Mouse (Mus musculus): ENCODE data around the gene Vsig10. TPM values are rescaled to one million over a fixed set of nuclear protein-coding genes. Genes with fewer than 3 reads are reported as not detected.
"Not testable (repeated sequence)": the region's sequence is repeated elsewhere in the genome, so short reads cannot be mapped to it uniquely, and the experiment has no call there.

Gene Vsig10
- polyA plus RNA-seq, 1 experiment from 2014 or later, result 1.4 TPM

DNA sequence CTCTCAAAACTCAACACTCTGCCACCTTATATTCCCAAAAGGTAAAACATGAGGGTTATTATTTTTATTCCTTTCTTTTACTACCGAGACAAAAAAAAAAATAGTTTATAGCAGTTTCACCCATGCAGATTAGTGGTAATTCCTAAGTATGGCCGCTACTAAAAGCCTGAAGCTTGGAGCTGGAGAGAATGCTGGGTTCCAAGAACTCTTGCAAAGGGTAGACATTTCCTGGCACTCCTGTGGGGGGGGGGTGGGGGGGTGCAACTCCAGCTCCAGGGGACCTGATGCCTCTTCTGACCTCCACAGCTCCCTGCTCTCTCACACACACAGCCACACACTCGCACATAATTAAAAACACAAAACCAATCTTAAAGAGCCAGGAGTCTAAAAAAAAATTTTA, 32.6 kb upstream of the Vsig10 start:
- 49% methylated on average over 3 of the region's 3 CpGs for WGBS
- ATAC-seq (replicated peaks), result no peak

GRCm38 (mm10) chr5:117286831-117287822, 31.8 kb upstream of the Vsig10 start, which contains the start of gene Pebp1:
Gene Pebp1 (minus strand): TSS chr5:117287625.
- Histone ChIP-seq H3K27ac (replicated peaks) (peak within 1 kb of the TSS; percentile 75), H3K4me3 (peak within 1 kb of the TSS; percentile 77), H3K4me1 (peaks cover 36% of the 10 kb centered on the region), H3K4me2 (replicated peaks) (peak within 1 kb of the TSS; percentile 58), H3K9ac (replicated peaks) (peak within 1 kb of the TSS; percentile 80), H3K36me3 (peaks cover 7% of the 10 kb centered on the region), H3K27me3 (no peaks in the 10 kb centered on the region), H3K9me3 (no peaks in the 10 kb centered on the region)
- peak; percentile 94 for ATAC-seq (replicated peaks)
- WGBS, result under 1% methylated on average over 77 of the region's 77 CpGs

More for the DNA sequence above, 32.6 kb upstream of the Vsig10 start:
- peak overlapping the region; percentile 80 for H3K9ac ChIP-seq (replicated peaks)
- peaks cover 15% of the 10 kb centered on the region for H3K36me3 ChIP-seq
- H3K4me1 ChIP-seq, result peaks cover 36% of the 10 kb centered on the region
- peak overlapping the region; percentile 58 for H3K4me2 ChIP-seq (replicated peaks)
- H3K27me3 ChIP-seq, result no peaks in the 10 kb centered on the region
- no peak overlapping the region for H3K27ac ChIP-seq (replicated peaks)
- H3K4me3 ChIP-seq, result peak overlapping the region; percentile 77
- no peaks in the 10 kb centered on the region for H3K9me3 ChIP-seq

DNA sequence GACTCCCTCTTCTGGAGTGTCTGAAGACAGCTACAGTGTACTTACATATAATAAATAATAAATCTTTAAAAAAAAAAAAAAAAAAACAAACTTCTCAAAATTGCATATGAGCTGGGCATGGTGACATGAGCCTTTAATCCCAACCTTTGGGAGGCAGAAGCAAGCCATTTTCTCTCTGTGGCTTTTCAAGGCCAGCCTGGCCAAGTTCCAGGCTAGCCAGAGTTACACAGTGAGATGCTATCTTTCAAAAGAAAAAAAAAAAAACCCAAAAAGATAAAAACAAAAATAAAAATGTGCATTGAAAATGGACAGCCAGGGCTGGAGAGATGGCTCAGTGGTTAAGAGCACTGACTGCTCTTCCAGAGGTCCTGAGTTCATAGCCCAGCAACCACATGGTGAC, 29.2 kb upstream of the Vsig10 start:
- H3K4me2 ChIP-seq (replicated peaks), result no peak overlapping the region
- no peak for ATAC-seq (replicated peaks)
- peaks cover 28% of the 10 kb centered on the region for H3K4me1 ChIP-seq
- no peaks in the 10 kb centered on the region for H3K36me3 ChIP-seq
- H3K4me3 ChIP-seq, result no peak overlapping the region
- no peak overlapping the region for H3K9ac ChIP-seq (replicated peaks)
- no peaks in the 10 kb centered on the region for H3K27me3 ChIP-seq
- H3K9me3 ChIP-seq, result no peaks in the 10 kb centered on the region
- no peak overlapping the region for H3K27ac ChIP-seq (replicated peaks)

DNA sequence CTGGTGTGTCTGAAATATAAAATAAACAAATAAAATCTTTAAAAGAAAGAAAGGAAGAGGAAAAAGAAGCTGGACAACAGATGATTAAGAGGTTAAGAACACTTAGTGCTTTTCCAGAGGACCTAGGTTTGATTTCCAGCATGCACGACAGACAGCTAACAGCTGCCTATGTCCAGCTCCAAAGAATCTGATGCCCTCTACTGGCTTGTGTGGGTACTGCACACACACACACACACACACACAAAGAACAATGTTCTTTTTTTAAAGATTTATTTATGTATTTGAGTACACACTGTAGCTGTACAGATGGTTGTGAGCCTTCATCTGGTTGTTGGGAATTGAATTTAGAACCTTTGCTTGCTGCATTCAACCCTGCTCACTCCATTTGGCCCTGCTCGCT, 28.8 kb upstream of the Vsig10 start:
- peaks cover 23% of the 10 kb centered on the region for H3K4me1 ChIP-seq
- no peak overlapping the region for H3K4me2 ChIP-seq (replicated peaks)
- no peak overlapping the region for H3K9ac ChIP-seq (replicated peaks)
- no peaks in the 10 kb centered on the region for H3K36me3 ChIP-seq
- H3K27me3 ChIP-seq, result no peaks in the 10 kb centered on the region
- H3K27ac ChIP-seq (replicated peaks), result no peak overlapping the region
- ATAC-seq (replicated peaks), result no peak
- 94% methylated on average over 2 of the region's 2 CpGs for WGBS
- H3K4me3 ChIP-seq, result no peak overlapping the region
- H3K9me3 ChIP-seq, result no peaks in the 10 kb centered on the region

- Histone ChIP-seq H3K27ac (replicated peaks) (no peak overlapping the region), H3K27me3 (no peaks in the 10 kb centered on the region), H3K4me1 (peaks cover 11% of the 10 kb centered on the region), H3K4me3 (no peak overlapping the region), H3K9ac (replicated peaks) (no peak overlapping the region), H3K4me2 (replicated peaks) (no peak overlapping the region), H3K36me3 (no peaks in the 10 kb centered on the region), H3K9me3 (no peaks in the 10 kb centered on the region)
- ATAC-seq (replicated peaks), result no peak
- 84% methylated on average over 3 of the region's 3 CpGs for WGBS
Observed at GRCm38 (mm10) chr5:117291312-117291711, 27.6 kb upstream of the Vsig10 start.

DNA sequence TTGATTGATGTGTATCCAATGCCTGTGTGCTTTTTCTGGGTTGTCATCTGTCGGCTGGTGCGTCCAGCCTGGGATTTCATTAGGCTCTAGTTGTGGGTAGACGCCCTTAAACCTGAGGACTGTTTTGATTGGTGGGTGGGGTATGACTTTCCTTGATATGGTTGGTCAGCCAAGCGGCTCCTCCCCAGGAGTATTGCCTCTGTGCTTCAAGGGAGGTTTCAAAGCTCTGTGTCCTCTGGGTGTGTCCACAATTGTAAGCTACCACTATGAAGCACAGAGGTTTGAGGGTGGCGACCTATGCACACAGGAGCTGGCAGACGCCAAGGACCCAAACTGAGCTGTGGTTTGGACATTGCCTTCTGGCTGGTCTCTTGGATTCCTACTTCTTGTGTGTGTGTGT, 26.3 kb upstream of the Vsig10 start:
- Histone ChIP-seq H3K9me3 (no peaks in the 10 kb centered on the region), H3K27ac (replicated peaks) (no peak overlapping the region), H3K4me1 (peaks cover 6% of the 10 kb centered on the region), H3K4me2 (replicated peaks) (no peak overlapping the region), H3K9ac (replicated peaks) (no peak overlapping the region), H3K36me3 (no peaks in the 10 kb centered on the region), H3K4me3 (no peak overlapping the region), H3K27me3 (no peaks in the 10 kb centered on the region)
- no peak for ATAC-seq (replicated peaks)
- WGBS, result 81% methylated on average over 6 of the region's 6 CpGs

GRCm38 (mm10) chr5:117293776-117294175, 25.1 kb upstream of the Vsig10 start:
- ATAC-seq (replicated peaks); H3K9ac ChIP-seq (replicated peaks); H3K27me3 ChIP-seq; H3K4me2 ChIP-seq (replicated peaks); H3K4me1 ChIP-seq; H3K9me3 ChIP-seq; H3K27ac ChIP-seq (replicated peaks); H3K36me3 ChIP-seq; H3K4me3 ChIP-seq: not testable (repeated sequence)
- 86% methylated on average over 3 of the region's 3 CpGs for WGBS

DNA sequence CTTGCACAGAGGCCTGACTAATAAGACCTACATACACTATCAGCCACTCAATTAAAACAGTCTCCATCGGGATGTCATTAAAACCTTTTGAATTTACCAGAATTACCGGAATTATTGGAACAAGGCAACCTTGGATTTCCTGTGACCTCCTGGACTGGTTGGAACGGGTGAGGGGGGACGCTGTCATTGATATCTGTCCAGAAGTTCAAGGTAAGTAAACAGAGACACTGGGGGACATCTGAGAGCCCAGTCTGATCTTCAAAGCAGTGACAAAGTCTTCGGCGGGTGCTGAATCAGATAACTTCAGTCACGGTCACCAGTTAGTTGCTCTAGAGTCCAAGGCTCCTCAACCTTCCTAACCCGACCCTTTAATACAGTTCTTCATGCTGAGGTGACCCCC, 23.9 kb upstream of the Vsig10 start:
- Histone ChIP-seq H3K27ac (replicated peaks) (no peak overlapping the region), H3K4me3 (no peak overlapping the region), H3K36me3 (no peaks in the 10 kb centered on the region), H3K9ac (replicated peaks) (no peak overlapping the region), H3K27me3 (no peaks in the 10 kb centered on the region), H3K4me2 (replicated peaks) (no peak overlapping the region), H3K9me3 (no peaks in the 10 kb centered on the region), H3K4me1 (no peaks in the 10 kb centered on the region)
- WGBS, result 96% methylated on average over 8 of the region's 8 CpGs
- no peak for ATAC-seq (replicated peaks)

- no peaks in the 10 kb centered on the region for H3K36me3 ChIP-seq
- H3K27ac ChIP-seq (replicated peaks), result no peak overlapping the region
- no peak for ATAC-seq (replicated peaks)
- H3K4me1 ChIP-seq, result no peaks in the 10 kb centered on the region
- no peak overlapping the region for H3K4me2 ChIP-seq (replicated peaks)
- H3K4me3 ChIP-seq, result no peak overlapping the region
- no peak overlapping the region for H3K9ac ChIP-seq (replicated peaks)
- no peaks in the 10 kb centered on the region for H3K27me3 ChIP-seq
- H3K9me3 ChIP-seq, result no peaks in the 10 kb centered on the region
- 75% methylated on average over 3 of the region's 3 CpGs for WGBS
Observed at GRCm38 (mm10) chr5:117302899-117303298, 16.0 kb upstream of the Vsig10 start.

- H3K27ac ChIP-seq (replicated peaks), result no peak overlapping the region
- H3K9me3 ChIP-seq, result no peaks in the 10 kb centered on the region
- H3K4me2 ChIP-seq (replicated peaks), result no peak overlapping the region
- 54% methylated on average over 18 of the region's 18 CpGs for WGBS
- H3K4me1 ChIP-seq, result no peaks in the 10 kb centered on the region
- no peaks in the 10 kb centered on the region for H3K27me3 ChIP-seq
- no peak overlapping the region for H3K9ac ChIP-seq (replicated peaks)
- no peaks in the 10 kb centered on the region for H3K36me3 ChIP-seq
- H3K4me3 ChIP-seq, result no peak overlapping the region
- ATAC-seq (replicated peaks), result no peak
Observed at GRCm38 (mm10) chr5:117303691-117304579, 14.9 kb upstream of the Vsig10 start.

DNA sequence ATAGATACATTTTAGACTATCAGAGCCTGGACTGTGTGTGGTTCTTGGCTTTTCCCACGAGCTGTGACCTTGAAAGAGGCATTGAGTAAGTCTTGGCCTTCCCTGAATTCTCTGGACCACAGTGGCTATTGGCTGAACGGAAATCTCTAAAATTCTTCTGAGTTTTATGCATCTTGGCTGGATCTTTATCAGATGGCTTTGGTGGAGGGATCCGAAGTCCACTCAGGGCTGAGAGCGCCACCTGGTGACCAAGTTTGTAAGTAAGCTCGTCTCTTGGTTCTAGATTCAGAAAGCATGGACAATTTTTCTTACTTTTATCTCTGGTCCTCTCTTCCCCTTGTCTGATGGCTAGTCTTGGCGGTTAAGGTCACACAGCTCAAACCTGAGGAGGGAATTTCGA, 13.9 kb upstream of the Vsig10 start:
- no peak for ATAC-seq (replicated peaks)
- 76% methylated on average over 7 of the region's 7 CpGs for WGBS

DNA sequence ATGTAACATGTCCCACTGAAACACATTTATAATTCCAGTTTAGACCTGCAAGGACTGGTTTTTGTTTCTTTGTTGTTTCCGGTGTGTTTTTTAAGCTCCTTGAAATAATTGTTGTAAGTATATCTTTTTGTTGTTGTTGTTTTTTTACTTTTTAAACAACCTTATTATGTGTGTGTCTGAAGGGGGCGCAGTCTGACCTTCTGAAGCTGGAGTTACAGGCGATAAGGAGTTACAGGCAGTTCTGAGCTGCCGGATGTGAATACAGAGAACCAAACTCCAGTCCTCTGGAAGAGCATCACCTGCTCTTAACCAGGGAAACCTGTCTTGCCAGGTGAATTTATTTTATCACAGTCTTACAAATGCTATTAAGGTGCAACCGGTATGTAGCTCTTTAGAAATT, 13.1 kb upstream of the Vsig10 start:
- Histone ChIP-seq H3K9ac (replicated peaks) (no peak overlapping the region), H3K4me3 (no peak overlapping the region), H3K27ac (replicated peaks) (no peak overlapping the region), H3K36me3 (no peaks in the 10 kb centered on the region), H3K4me1 (no peaks in the 10 kb centered on the region), H3K27me3 (no peaks in the 10 kb centered on the region), H3K4me2 (replicated peaks) (no peak overlapping the region), H3K9me3 (no peaks in the 10 kb centered on the region)
- ATAC-seq (replicated peaks), result no peak
- 91% methylated on average over 5 of the region's 5 CpGs for WGBS

More for the DNA sequence above, 13.9 kb upstream of the Vsig10 start:
- H3K36me3 ChIP-seq, result no peaks in the 10 kb centered on the region
- no peak overlapping the region for H3K27ac ChIP-seq (replicated peaks)
- H3K4me2 ChIP-seq (replicated peaks), result no peak overlapping the region
- H3K9me3 ChIP-seq, result no peaks in the 10 kb centered on the region
- no peaks in the 10 kb centered on the region for H3K4me1 ChIP-seq
- H3K4me3 ChIP-seq, result no peak overlapping the region
- H3K27me3 ChIP-seq, result no peaks in the 10 kb centered on the region
- H3K9ac ChIP-seq (replicated peaks), result no peak overlapping the region

Data from forebrain, embryonic 15.5 days (tissue).